Mouse (Mus musculus): Measurements from ENCODE around the gene Hspbp1.

DNA sequence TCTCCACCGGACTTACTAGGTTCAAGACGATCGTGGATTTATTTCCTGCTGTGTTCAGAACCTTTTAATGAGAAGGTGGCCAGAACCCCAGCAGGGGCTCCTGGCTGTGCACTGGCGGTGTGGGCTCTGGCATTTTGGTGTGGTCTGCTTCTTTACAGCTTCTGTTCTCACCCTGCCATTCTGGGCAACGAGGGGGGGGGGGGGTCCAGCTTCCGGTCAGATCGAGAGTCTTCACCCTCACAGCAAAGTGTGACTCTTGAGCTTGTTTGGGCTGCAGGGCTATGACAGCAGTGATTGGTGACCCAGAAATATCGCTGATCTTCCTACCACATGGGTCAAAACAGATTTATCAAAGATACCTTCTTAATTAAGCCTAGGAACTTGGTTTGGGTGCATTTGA, 72.5 kb downstream of the Hspbp1 start:
- no peak for TF ChIP-seq CTCF (IDR thresholded peaks at IDR 0.05; ENCODE audit: low read depth)
- no peak for TF ChIP-seq EP300 (IDR thresholded peaks at IDR 0.05; ENCODE audit: low read depth)

Measured in heart, postnatal 0 days (tissue).